Mouse (Mus musculus) hindbrain, embryonic 10.5 days (tissue): ENCODE data around the gene Gm8300. TPM values are rescaled to one million over a fixed set of nuclear protein-coding genes. Genes with fewer than 3 reads are reported as not detected.

Experiments used
- polyA plus RNA-seq: library from polyadenylated mRNA; unstranded; fragments of >200 nt; fragmentation: Nextera tagmentation; extraction: Ambion mirVana; gene quantifications from 2 replicates; pipeline ENCODE4 v1.2.1, GENCODE M21; 2016

Gm8300 gene
- polyA plus RNA-seq, 1 experiment from 2014 or later, result not detected

Other genes with a start within 250 kb of the Gm8300 start
- gene Vipas39, start 248.1 kb upstream of the Gm8300 start, polyA plus RNA-seq, result 52.6 and 67.0 TPM in 2 replicates
- 230 and 269 TPM in 2 replicates for gene Ahsa1, start 247.8 kb upstream of the Gm8300 start, polyA plus RNA-seq
- gene Ism2, start 214.6 kb upstream of the Gm8300 start, polyA plus RNA-seq, result 0.84 and 1.5 TPM in 2 replicates
- 55.8 and 59.0 TPM in 2 replicates for gene Sptlc2, start 126.0 kb upstream of the Gm8300 start, polyA plus RNA-seq
- gene Slirp, start 70.4 kb upstream of the Gm8300 start, polyA plus RNA-seq, result 295 and 311 TPM in 2 replicates
- 47.6 and 61.6 TPM in 2 replicates for gene Alkbh1, start 70.3 kb upstream of the Gm8300 start, polyA plus RNA-seq
- gene Snw1, start 42.0 kb upstream of the Gm8300 start, polyA plus RNA-seq, result 127 and 154 TPM in 2 replicates
- not detected in 2 replicates for gene Gm5788, start 19.6 kb upstream of the Gm8300 start, polyA plus RNA-seq
- gene Oog1, start 88.4 kb downstream of the Gm8300 start, polyA plus RNA-seq, result not detected in 2 replicates
- gene Gm4027, start 104.6 kb downstream of the Gm8300 start, polyA plus RNA-seq, result not detected in 2 replicates
- gene Gm16381, start 130.3 kb downstream of the Gm8300 start, polyA plus RNA-seq, result not detected in 2 replicates